Mouse (Mus musculus): ENCODE data around the gene Scaf4.

DNA sequence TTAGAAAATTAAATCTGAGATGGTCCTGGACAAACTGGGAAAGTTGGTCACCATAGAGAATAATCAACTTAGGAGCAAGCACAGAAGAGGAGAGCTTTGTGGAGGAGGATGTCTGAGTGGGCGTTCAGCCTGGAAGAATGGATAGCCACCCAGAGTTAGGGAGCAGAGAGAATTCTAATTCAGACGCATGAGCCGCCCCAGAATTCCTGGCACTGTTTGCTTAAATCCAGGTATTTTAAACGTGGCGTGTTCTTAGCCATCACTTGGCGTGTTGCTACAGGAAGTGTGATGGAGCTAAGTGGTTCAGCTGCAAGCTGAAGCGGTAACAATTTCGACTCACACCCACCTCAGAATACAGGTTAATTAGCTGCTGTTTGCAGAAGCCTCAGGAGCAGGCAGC is 45.2 kb upstream of the Scaf4 start:
- TF ChIP-seq MAX (IDR thresholded peaks at IDR 0.05; ENCODE audit: low read depth) = no peak
- no peak for TF ChIP-seq E2F4 (IDR thresholded peaks at IDR 0.05; ENCODE audit: insufficient read depth)
- no peak for TF ChIP-seq TCF12 (IDR thresholded peaks at IDR 0.05; ENCODE audit: insufficient read depth, poor library complexity, severe bottlenecking)
- TF ChIP-seq POLR2A (IDR thresholded peaks at IDR 0.05; ENCODE audit: insufficient read length, low read depth) = no peak
- no peak for TF ChIP-seq TCF3 (IDR thresholded peaks at IDR 0.05; ENCODE audit: insufficient read length, low read depth)
- TF ChIP-seq SRF (IDR thresholded peaks at IDR 0.05; ENCODE audit: control insufficient read depth, insufficient read length, low read depth) = no peak
- TF ChIP-seq MYOG (IDR thresholded peaks at IDR 0.05; ENCODE audit: control insufficient read depth in 1 of 3, insufficient read depth in 1 of 3, insufficient read length in 2 of 3, low read depth in 2 of 3) = no peak
- no peak for TF ChIP-seq USF1 (IDR thresholded peaks at IDR 0.05; ENCODE audit: low read depth)
- TF ChIP-seq POLR2AphosphoS2 (IDR thresholded peaks at IDR 0.05; ENCODE audit: insufficient read length, low read depth) = no peak

Data from myocyte (in vitro differentiated cells).